Mouse (Mus musculus): ENCODE data around the gene Rnf7.

Rnf7 gene

GRCm38 (mm10) chr9:96470266-96470974, 8.1 kb downstream of the Rnf7 start:
- no peak for DNase-seq (ENCODE audit: low spot score in 2 of 2)

GRCm38 (mm10) chr9:96469556-96470265, 8.8 kb downstream of the Rnf7 start:
- DNase-seq (ENCODE audit: low spot score in 2 of 2) = no peak

GRCm38 (mm10) chr9:96463708-96464107, 14.8 kb downstream of the Rnf7 start:
- DNase-seq (ENCODE audit: low spot score in 2 of 2) = no peak

- DNase-seq (ENCODE audit: low spot score in 2 of 2) = no peak
These were observed 16.9 kb downstream of the Rnf7 start for GRCm38 (mm10) chr9:96461607-96462006.

GRCm38 (mm10) chr9:96460117-96460865, 18.2 kb downstream of the Rnf7 start:
- no peak for DNase-seq (ENCODE audit: low spot score in 2 of 2)

- no peak for DNase-seq (ENCODE audit: low spot score in 2 of 2)
These were observed 22.9 kb downstream of the Rnf7 start for GRCm38 (mm10) chr9:96455618-96456017.

- no peak for DNase-seq (ENCODE audit: low spot score in 2 of 2)
These were observed 25.5 kb downstream of the Rnf7 start for GRCm38 (mm10) chr9:96452956-96453355.

GRCm38 (mm10) chr9:96450900-96451720, 27.4 kb downstream of the Rnf7 start:
- DNase-seq (ENCODE audit: low spot score in 2 of 2) = no peak

- no peak for DNase-seq (ENCODE audit: low spot score in 2 of 2)
These were observed 29.0 kb downstream of the Rnf7 start for GRCm38 (mm10) chr9:96449514-96449913.

- DNase-seq (ENCODE audit: low spot score in 2 of 2) = no peak
These were observed 33.1 kb downstream of the Rnf7 start for GRCm38 (mm10) chr9:96445351-96445750.

- no peak for DNase-seq (ENCODE audit: low spot score in 2 of 2)
These were observed 36.4 kb downstream of the Rnf7 start for GRCm38 (mm10) chr9:96442081-96442480.

GRCm38 (mm10) chr9:96438334-96438871, 40.1 kb downstream of the Rnf7 start:
- peak in 1 of 2 experiments; percentile 16 for DNase-seq (ENCODE audit: low spot score in 2 of 2)

- DNase-seq (ENCODE audit: low spot score in 2 of 2) = peak; percentile 56 to 75
These were observed 40.6 kb downstream of the Rnf7 start for GRCm38 (mm10) chr9:96437805-96438333.

GRCm38 (mm10) chr9:96436901-96437804, 41.3 kb downstream of the Rnf7 start:
- no peak for DNase-seq (ENCODE audit: low spot score in 2 of 2)

GRCm38 (mm10) chr9:96432575-96432974, 45.9 kb downstream of the Rnf7 start:
- DNase-seq (ENCODE audit: low spot score in 2 of 2) = no peak

GRCm38 (mm10) chr9:96431081-96431480, 47.4 kb downstream of the Rnf7 start:
- DNase-seq (ENCODE audit: low spot score in 2 of 2) = no peak

- DNase-seq (ENCODE audit: low spot score in 2 of 2) = no peak
These were observed 50.0 kb downstream of the Rnf7 start for GRCm38 (mm10) chr9:96428336-96429046.

GRCm38 (mm10) chr9:96424027-96424426, 54.4 kb downstream of the Rnf7 start:
- no peak for DNase-seq (ENCODE audit: low spot score in 2 of 2)

Measured in spleen, postnatal 4 days (tissue).